Mouse (Mus musculus): ENCODE measurements around the gene Evc.

DNA sequence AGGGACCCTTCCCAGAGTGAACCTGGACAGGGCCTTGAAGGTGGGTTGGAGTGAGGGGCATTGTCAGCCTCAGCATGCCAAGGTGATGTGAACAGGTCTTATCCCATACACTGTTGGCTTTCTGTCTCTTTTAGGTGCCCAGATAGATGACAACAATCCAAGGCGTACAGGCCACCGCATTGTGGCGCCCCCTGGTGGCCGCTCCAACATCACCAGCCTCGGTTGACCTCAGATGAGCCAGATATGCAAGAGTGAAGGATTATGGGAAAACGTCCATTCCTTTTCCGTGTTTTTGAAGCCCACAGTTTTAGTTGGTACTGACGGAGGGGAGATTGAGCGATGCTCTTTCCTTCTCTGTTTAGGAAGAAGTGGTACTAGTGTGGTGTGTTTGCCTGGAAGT is 45.7 kb downstream of the Evc start:
- peak; percentile 46 for TF ChIP-seq CTCF (IDR thresholded peaks at IDR 0.05; ENCODE audit: low read depth, low read length)
- TF ChIP-seq POLR2A (IDR thresholded peaks at IDR 0.05; ENCODE audit: extremely low read depth, insufficient read depth, low read length) = no peak

Data from liver, adult 2 months (tissue).